Mouse (Mus musculus): ENCODE measurements around the gene B9d1. TPM values are rescaled to one million over a fixed set of nuclear protein-coding genes. Genes with fewer than 3 reads are reported as not detected.

Gene B9d1
- total RNA-seq, 1 experiment: 84.7 TPM

DNA sequence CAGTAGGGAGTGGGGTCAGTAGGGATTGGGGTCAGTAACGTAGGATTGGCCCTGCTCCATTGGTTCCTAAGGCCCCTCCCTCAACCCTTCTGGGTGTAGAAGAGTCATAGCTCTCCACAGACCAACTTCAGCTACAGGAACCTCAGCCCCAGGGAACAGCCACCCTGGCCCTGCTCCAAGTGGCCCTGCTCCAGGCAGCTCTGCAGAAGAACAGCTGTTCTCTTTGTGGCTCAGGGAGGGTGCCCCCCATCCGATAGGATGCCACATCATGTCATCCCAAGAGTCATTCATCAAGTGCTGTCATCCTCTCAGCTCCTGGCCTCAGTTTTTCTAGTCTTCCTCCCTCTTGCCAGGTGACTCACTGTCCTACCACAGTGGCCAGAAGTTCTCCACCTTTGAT, 17.5 kb upstream of the B9d1 start:
- in situ Hi-C loops (cut with MboI; ENCODE audit: low sequenced_read_pairs in 2 of 2, unreplicated experiment in 2 of 2): no loop called here
- Histone ChIP-seq H3K4me1 (ENCODE audit: control insufficient read depth in 2 of 2, insufficient read depth in 2 of 2, low read length in 2 of 2, poor library complexity in 1 of 2) (peaks cover 4 to 27% of the 10 kb centered on the region in 2 experiments; a peak in 3 of 4 replicates), H3K9me3 (ENCODE audit: control insufficient read depth, insufficient read depth, low read depth, low read length) (no peaks in the 10 kb centered on the region), H3K9ac (ENCODE audit: insufficient read depth, low read depth, low read length, poor library complexity, severe bottlenecking) (no peak overlapping the region), H3K4me3 (ENCODE audit: insufficient read depth in 1 of 2, low read depth in 1 of 2, low read length in 2 of 2, poor library complexity in 1 of 2, severe bottlenecking in 1 of 2) (no peak overlapping the region), H3K36me3 (ENCODE audit: control insufficient read depth, insufficient read depth, low read length, poor library complexity, severe bottlenecking) (peaks cover 41% of the 10 kb centered on the region), H3K27ac (ENCODE audit: insufficient read depth, low read depth, low read length, poor library complexity, severe bottlenecking) (no peak overlapping the region)
- no peak for DNase-seq (ENCODE audit: low read depth, low spot score)
- TF ChIP-seq ZC3H11A (IDR thresholded peaks at IDR 0.05; ENCODE audit: borderline replicate concordance, low read depth, low read length) (no peak), ZNF384 (IDR thresholded peaks at IDR 0.05; ENCODE audit: low read depth, low read length) (no peak), CHD2 (IDR thresholded peaks at IDR 0.05; ENCODE audit: low read depth, low read length) (no peak), MAFK (IDR thresholded peaks at IDR 0.05; ENCODE audit: insufficient read depth, low read depth, low read length) (no peak), HCFC1 (IDR thresholded peaks at IDR 0.05; ENCODE audit: borderline replicate concordance, insufficient read depth, low read length) (no peak)

DNA sequence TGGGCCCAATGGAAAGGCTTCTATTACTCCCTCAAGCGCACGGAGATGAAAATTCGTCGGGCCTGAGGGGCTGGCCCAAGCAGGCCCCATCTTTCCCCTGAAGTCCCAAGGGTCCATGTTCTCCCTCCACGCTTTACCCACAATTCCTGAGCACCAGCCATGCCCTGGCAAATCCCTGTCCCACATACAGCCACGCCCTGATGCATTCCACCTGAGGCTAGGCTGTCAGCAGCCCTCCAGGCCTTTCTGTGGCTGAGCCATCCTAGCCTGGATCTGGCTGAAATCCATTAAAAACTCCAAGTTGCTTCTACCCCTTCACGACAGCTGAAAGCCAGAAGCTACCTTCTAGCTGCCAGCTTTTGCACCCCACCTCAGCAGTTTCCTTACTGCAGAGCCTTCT, 17.0 kb upstream of the B9d1 start:
- no peak overlapping the region for H3K4me3 ChIP-seq (ENCODE audit: insufficient read depth in 1 of 2, low read depth in 1 of 2, low read length in 2 of 2, poor library complexity in 1 of 2, severe bottlenecking in 1 of 2)
- TF ChIP-seq CHD2 (IDR thresholded peaks at IDR 0.05; ENCODE audit: low read depth, low read length): no peak
- TF ChIP-seq ZC3H11A (IDR thresholded peaks at IDR 0.05; ENCODE audit: borderline replicate concordance, low read depth, low read length): no peak
- no peak for TF ChIP-seq MAFK (IDR thresholded peaks at IDR 0.05; ENCODE audit: insufficient read depth, low read depth, low read length)
- TF ChIP-seq ZNF384 (IDR thresholded peaks at IDR 0.05; ENCODE audit: low read depth, low read length): no peak
- no peak for TF ChIP-seq HCFC1 (IDR thresholded peaks at IDR 0.05; ENCODE audit: borderline replicate concordance, insufficient read depth, low read length)
- in situ Hi-C loops (cut with MboI; ENCODE audit: low sequenced_read_pairs in 2 of 2, unreplicated experiment in 2 of 2): no loop called here
- peaks cover 45% of the 10 kb centered on the region for H3K36me3 ChIP-seq (ENCODE audit: control insufficient read depth, insufficient read depth, low read length, poor library complexity, severe bottlenecking)
- no peak overlapping the region for H3K9ac ChIP-seq (ENCODE audit: insufficient read depth, low read depth, low read length, poor library complexity, severe bottlenecking)
- H3K4me1 ChIP-seq (ENCODE audit: control insufficient read depth in 2 of 2, insufficient read depth in 2 of 2, low read length in 2 of 2, poor library complexity in 1 of 2): peaks cover 4 to 31% of the 10 kb centered on the region in 2 experiments; a peak in 3 of 4 replicates
- no peaks in the 10 kb centered on the region for H3K9me3 ChIP-seq (ENCODE audit: control insufficient read depth, insufficient read depth, low read depth, low read length)
- no peak for DNase-seq (ENCODE audit: low read depth, low spot score)
- H3K27ac ChIP-seq (ENCODE audit: insufficient read depth, low read depth, low read length, poor library complexity, severe bottlenecking): no peak overlapping the region

DNA sequence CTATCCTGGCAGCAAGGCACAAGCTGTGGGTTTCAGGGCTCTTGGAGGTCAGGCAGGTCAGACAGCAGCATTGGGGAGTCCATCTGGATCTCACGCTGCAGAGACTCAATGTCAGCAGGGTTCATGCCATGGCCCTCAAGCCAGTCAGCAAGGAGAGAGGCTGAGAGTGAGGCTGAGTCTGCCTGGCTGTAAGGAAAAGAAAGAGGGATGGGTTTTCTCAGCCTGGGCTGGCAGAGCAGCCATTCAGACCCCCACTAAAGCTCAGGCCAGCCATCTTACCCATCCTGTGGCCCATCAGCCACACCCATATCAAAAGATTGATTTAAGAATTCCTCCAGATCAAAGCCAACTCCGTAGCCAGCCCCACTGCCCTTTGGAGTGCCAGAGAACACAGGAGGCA, 15.9 kb upstream of the B9d1 start:
- in situ Hi-C loops (cut with MboI; ENCODE audit: low sequenced_read_pairs in 2 of 2, unreplicated experiment in 2 of 2): no loop called here
- H3K4me3 ChIP-seq (ENCODE audit: insufficient read depth in 1 of 2, low read depth in 1 of 2, low read length in 2 of 2, poor library complexity in 1 of 2, severe bottlenecking in 1 of 2): no peak overlapping the region
- DNase-seq (ENCODE audit: low read depth, low spot score): no peak
- peaks cover 4 to 33% of the 10 kb centered on the region in 2 experiments; a peak in 3 of 4 replicates for H3K4me1 ChIP-seq (ENCODE audit: control insufficient read depth in 2 of 2, insufficient read depth in 2 of 2, low read length in 2 of 2, poor library complexity in 1 of 2)
- H3K36me3 ChIP-seq (ENCODE audit: control insufficient read depth, insufficient read depth, low read length, poor library complexity, severe bottlenecking): peaks cover 45% of the 10 kb centered on the region
- TF ChIP-seq CHD2 (IDR thresholded peaks at IDR 0.05; ENCODE audit: low read depth, low read length): no peak
- no peak for TF ChIP-seq ZNF384 (IDR thresholded peaks at IDR 0.05; ENCODE audit: low read depth, low read length)
- no peak for TF ChIP-seq MAFK (IDR thresholded peaks at IDR 0.05; ENCODE audit: insufficient read depth, low read depth, low read length)
- no peak for TF ChIP-seq ZC3H11A (IDR thresholded peaks at IDR 0.05; ENCODE audit: borderline replicate concordance, low read depth, low read length)
- TF ChIP-seq HCFC1 (IDR thresholded peaks at IDR 0.05; ENCODE audit: borderline replicate concordance, insufficient read depth, low read length): no peak
- H3K9ac ChIP-seq (ENCODE audit: insufficient read depth, low read depth, low read length, poor library complexity, severe bottlenecking): no peak overlapping the region
- no peak overlapping the region for H3K27ac ChIP-seq (ENCODE audit: insufficient read depth, low read depth, low read length, poor library complexity, severe bottlenecking)
- no peaks in the 10 kb centered on the region for H3K9me3 ChIP-seq (ENCODE audit: control insufficient read depth, insufficient read depth, low read depth, low read length)

DNA sequence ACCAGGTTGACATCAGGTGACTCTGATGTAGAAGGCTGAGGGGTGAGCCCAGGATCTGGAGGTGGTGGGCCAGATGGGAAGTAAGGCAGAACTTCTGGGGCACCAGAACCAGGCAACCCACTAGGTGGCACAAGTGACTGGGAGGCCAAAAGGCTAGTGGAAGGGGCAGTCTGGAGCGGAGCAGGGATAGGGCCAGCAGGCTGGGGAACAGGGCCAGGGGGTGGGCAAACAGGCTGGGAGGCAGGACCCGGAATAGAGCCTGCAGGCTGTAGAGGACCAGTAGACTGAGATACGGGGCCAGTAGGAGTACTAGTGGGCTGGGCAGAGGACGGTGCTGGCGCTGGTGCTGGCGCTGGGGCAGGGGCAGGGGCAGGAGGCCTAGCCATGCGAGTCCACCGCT, 15.1 kb upstream of the B9d1 start:
- in situ Hi-C loops (cut with MboI; ENCODE audit: low sequenced_read_pairs in 2 of 2, unreplicated experiment in 2 of 2): no loop called here
- no peak overlapping the region for H3K4me3 ChIP-seq (ENCODE audit: insufficient read depth in 1 of 2, low read depth in 1 of 2, low read length in 2 of 2, poor library complexity in 1 of 2, severe bottlenecking in 1 of 2)
- peaks cover 0 to 29% of the 10 kb centered on the region in 2 experiments; a peak in 3 of 4 replicates for H3K4me1 ChIP-seq (ENCODE audit: control insufficient read depth in 2 of 2, insufficient read depth in 2 of 2, low read length in 2 of 2, poor library complexity in 1 of 2)
- no peaks in the 10 kb centered on the region for H3K9me3 ChIP-seq (ENCODE audit: control insufficient read depth, insufficient read depth, low read depth, low read length)
- no peak for TF ChIP-seq CHD2 (IDR thresholded peaks at IDR 0.05; ENCODE audit: low read depth, low read length)
- TF ChIP-seq ZC3H11A (IDR thresholded peaks at IDR 0.05; ENCODE audit: borderline replicate concordance, low read depth, low read length): no peak
- no peak for TF ChIP-seq ZNF384 (IDR thresholded peaks at IDR 0.05; ENCODE audit: low read depth, low read length)
- TF ChIP-seq HCFC1 (IDR thresholded peaks at IDR 0.05; ENCODE audit: borderline replicate concordance, insufficient read depth, low read length): no peak
- no peak for TF ChIP-seq MAFK (IDR thresholded peaks at IDR 0.05; ENCODE audit: insufficient read depth, low read depth, low read length)
- H3K9ac ChIP-seq (ENCODE audit: insufficient read depth, low read depth, low read length, poor library complexity, severe bottlenecking): no peak overlapping the region
- no peak overlapping the region for H3K27ac ChIP-seq (ENCODE audit: insufficient read depth, low read depth, low read length, poor library complexity, severe bottlenecking)
- DNase-seq (ENCODE audit: low read depth, low spot score): no peak
- H3K36me3 ChIP-seq (ENCODE audit: control insufficient read depth, insufficient read depth, low read length, poor library complexity, severe bottlenecking): peaks cover 45% of the 10 kb centered on the region

All from ES-E14 (cell line).